Mouse (Mus musculus): ENCODE measurements around the gene R3hdml.

DNA sequence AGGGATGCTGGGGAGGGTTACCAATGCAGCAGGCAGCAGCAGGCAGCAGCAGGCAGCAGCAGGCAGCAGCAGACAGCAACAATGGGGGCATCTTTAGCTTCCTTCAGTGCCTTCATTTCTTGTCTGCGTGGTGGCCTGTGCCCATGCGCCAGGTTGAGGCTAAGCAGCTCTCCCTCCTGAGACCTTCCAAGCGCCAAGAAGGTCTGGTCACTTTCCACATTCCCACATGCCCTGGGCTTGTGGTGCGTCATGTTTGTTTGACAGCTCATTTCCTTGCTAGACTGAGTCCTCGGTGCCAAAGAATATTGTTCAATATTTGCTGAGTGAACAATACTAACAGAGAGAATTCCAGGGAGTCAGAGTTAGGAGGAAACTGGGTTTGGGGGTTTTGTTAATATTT lies 1.9 kb downstream of the R3hdml start:
- TF ChIP-seq CTCF (IDR thresholded peaks at IDR 0.05; ENCODE audit: low read depth): no peak
- no peak for TF ChIP-seq EP300 (IDR thresholded peaks at IDR 0.05; ENCODE audit: low read depth)

Data from liver, embryonic 14.5 days (tissue).